Mouse (Mus musculus) olfactory bulb, adult 2 months (tissue): Measurements from ENCODE around the gene Atg16l1.

Experiments used
- CTCF ChIP-seq: fragments of 200-500 bp; IDR thresholded peaks from 2 replicates; pipeline ENCODE4 v1.5.1; 2012; ENCODE audit warnings: low read depth, mild to moderate bottlenecking, low read length, moderate library complexity; ENCODE audit not compliant: insufficient read depth
- POLR2A ChIP-seq: fragments of 200-500 bp; IDR thresholded peaks from 2 replicates; pipeline ENCODE4 v1.6.1; 2012; ENCODE audit warnings: mild to moderate bottlenecking, low read depth, low read length, moderate library complexity; ENCODE audit not compliant: insufficient read depth

DNA sequence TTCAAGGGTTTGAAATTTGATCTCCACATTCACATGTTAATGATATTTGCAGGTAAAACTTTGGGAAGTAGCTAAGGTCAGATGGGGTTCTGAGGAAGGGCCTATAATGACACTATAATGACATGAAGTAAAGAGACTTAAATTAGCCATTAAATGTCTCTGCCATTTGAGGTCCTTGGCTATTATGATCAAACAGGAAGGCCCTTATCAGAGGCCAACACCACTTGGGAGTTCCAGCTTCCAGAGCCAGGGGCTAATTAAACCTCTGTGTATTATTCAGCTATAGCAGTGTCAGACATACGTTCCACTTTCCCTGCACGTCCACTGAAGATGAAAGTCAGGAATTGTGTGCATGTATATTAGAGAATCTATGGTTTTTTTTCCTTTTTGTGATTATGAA lies 70.8 kb downstream of the Atg16l1 start:
- TF ChIP-seq CTCF (no peak), POLR2A (no peak)
